Mouse (Mus musculus): ENCODE measurements around the gene Ifna14.

DNA sequence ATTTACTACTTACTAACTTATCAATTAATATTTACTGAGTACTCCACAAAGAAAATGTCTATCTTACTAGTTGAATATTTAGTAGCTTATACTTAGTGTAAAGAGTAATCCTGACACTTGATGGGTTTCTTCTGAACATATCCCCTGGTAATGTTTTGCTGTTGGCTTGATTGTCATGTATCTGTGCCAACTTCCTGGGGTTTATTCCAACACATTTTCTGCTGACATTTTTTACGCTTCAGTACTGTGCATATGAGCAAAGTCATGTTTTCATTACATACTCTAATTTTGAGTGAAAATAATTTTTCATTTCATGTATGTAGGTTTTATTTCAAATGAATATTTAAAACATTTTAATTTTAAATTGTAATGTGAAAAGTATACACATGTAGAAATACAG, 36.7 kb downstream of the Ifna14 start:
- no peak for TF ChIP-seq GATA1 (IDR thresholded peaks at IDR 0.05; ENCODE audit: low read length)
- TF ChIP-seq TAL1 (IDR thresholded peaks at IDR 0.05; ENCODE audit: low read length), result no peak

Measured in erythroblast, embryonic 14.5 days (primary cell).